Mouse (Mus musculus): ENCODE measurements around the gene Dgkb. TPM values are rescaled to one million over a fixed set of nuclear protein-coding genes. Genes with fewer than 3 reads are reported as not detected.

Dgkb gene
- polyA plus RNA-seq, 1 experiment from 2014 or later, result 1.5 TPM

DNA sequence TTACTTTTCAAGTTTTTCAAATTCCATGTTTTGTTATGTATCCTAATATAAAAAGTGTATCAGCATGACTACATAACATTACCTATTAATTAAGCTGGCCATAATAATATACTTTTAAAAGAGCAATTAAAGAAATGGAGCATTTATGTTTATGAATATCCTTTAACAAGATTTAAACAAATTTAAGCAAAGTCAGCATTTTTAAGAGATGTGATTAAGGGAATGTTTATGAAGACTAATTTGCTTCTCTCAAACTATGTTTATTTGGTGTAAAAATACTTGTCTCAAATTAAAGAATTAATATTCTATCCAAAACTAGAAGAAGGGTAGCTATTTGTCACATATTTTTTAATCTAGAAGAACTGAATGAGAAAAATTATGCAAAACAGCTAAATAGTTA, 492.4 kb downstream of the Dgkb start:
- Histone ChIP-seq H3K4me1 (no peaks in the 10 kb centered on the region), H3K27me3 (replicated peaks) (no peaks in the 10 kb centered on the region), H3K36me3 (no peaks in the 10 kb centered on the region), H3K4me3 (replicated peaks) (no peak overlapping the region), H3K9me3 (no peaks in the 10 kb centered on the region), H3K9ac (no peak overlapping the region), H3K27ac (no peak overlapping the region), H3K4me2 (no peak overlapping the region)
- no peak for ATAC-seq (ENCODE audit: insufficient read depth, low FRiP score, low read depth)

DNA sequence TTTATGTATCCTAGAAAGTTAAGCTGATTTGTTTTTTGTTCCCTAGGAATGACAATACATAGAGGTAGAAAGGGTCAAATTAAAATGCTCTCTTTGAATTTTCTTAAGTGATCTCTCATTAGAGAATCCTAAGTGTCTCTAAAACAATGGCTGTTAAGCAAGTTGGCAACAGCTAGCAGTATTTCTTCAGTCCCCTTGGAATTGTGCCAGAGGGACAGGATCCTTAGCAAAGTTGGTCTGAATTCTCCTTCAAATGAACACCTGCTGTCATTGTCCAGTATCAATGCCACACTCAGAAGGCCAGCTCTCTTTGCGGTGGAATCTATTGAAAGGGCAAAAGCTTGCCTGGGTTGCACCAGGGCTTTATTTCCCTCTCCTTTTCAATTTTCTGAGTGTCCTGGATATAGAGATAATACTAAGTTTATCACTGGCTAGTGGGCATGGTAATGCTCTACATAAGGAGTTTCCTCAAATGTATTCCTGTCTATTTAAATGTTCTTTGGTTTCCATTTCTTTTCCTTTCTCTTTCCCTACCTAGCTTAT, 510.3 kb downstream of the Dgkb start:
- no peak overlapping the region for H3K9ac ChIP-seq
- WGBS, result 82% methylated on average over 1 of the region's 1 CpGs
- no peaks in the 10 kb centered on the region for H3K9me3 ChIP-seq
- H3K4me2 ChIP-seq, result no peak overlapping the region
- H3K4me3 ChIP-seq (replicated peaks), result no peak overlapping the region
- no peaks in the 10 kb centered on the region for H3K27me3 ChIP-seq (replicated peaks)
- H3K27ac ChIP-seq, result no peak overlapping the region
- no peaks in the 10 kb centered on the region for H3K4me1 ChIP-seq
- no peaks in the 10 kb centered on the region for H3K36me3 ChIP-seq
- ATAC-seq (ENCODE audit: insufficient read depth, low FRiP score, low read depth), result no peak

DNA sequence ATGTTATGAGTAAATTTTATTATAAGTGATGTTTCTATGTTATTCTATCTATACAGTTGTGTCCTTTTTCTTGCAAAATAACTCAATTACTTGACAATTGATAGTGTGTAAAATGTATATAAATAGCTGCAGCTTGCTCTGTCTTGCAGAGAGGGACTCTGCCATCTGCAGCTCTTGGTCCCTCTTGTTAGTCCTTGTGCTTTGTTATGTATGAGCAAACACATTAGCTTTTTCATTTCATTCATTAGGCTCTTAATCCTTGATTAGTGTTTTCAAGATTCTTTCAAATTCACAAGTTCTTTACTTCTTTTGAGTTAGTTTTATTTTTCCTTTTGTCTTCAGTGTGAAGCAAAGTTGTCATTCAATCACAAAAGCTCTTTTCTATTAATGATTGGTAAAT, 511.3 kb downstream of the Dgkb start:
- no peak overlapping the region for H3K4me2 ChIP-seq
- H3K4me1 ChIP-seq, result no peaks in the 10 kb centered on the region
- H3K4me3 ChIP-seq (replicated peaks), result no peak overlapping the region
- no peaks in the 10 kb centered on the region for H3K9me3 ChIP-seq
- no peaks in the 10 kb centered on the region for H3K27me3 ChIP-seq (replicated peaks)
- H3K9ac ChIP-seq, result no peak overlapping the region
- H3K27ac ChIP-seq, result no peak overlapping the region
- no peaks in the 10 kb centered on the region for H3K36me3 ChIP-seq
- no peak for ATAC-seq (ENCODE audit: insufficient read depth, low FRiP score, low read depth)

DNA sequence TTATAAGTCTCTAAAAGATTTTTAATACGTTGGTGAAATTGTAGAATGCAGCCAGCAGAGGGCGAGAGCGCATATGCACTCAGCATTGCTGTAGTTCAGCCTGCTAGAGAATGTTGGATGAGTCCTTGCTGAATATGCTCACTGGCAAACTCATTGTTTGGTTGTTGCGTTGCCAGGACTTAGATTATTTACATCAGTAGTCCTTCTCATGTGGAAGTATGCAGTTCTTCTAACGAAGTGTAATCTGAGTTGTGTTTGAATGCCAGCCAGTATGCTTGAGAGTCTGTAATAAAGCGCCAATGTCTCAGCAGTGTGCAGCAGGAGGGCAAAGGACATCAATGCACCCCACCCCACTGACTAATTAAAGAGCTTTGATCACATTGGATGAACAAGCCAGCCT, 525.1 kb downstream of the Dgkb start:
- WGBS, result 13% methylated on average over 6 of the region's 6 CpGs
- no peak overlapping the region for H3K4me2 ChIP-seq
- H3K27me3 ChIP-seq (replicated peaks), result no peaks in the 10 kb centered on the region
- H3K36me3 ChIP-seq, result no peaks in the 10 kb centered on the region
- H3K9me3 ChIP-seq, result no peaks in the 10 kb centered on the region
- no peaks in the 10 kb centered on the region for H3K4me1 ChIP-seq
- no peak for ATAC-seq (ENCODE audit: insufficient read depth, low FRiP score, low read depth)
- H3K27ac ChIP-seq, result no peak overlapping the region
- H3K9ac ChIP-seq, result no peak overlapping the region
- no peak overlapping the region for H3K4me3 ChIP-seq (replicated peaks)

DNA sequence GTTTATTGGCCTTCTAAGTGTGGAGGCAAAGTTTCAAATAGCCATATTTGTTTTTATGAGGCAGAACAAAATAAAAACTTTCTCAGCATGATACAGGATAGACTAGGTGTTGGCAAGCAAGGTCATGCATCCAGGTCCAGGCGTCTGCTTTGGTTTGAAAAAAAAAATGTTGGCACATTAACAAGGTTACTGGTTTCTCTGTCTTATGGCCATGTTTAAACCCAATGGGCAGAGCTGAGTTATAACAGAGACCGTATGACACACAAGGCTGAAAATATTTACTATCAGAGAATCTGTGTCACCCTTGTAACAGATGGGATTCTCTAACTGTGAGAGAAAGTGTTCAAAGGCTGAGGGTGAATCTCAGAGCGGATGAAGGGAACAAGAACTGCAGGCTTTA, 535.0 kb downstream of the Dgkb start:
- Histone ChIP-seq H3K4me3 (replicated peaks) (no peak overlapping the region), H3K27me3 (replicated peaks) (no peaks in the 10 kb centered on the region), H3K27ac (no peak overlapping the region), H3K9me3 (no peaks in the 10 kb centered on the region), H3K4me1 (no peaks in the 10 kb centered on the region), H3K9ac (no peak overlapping the region), H3K4me2 (no peak overlapping the region), H3K36me3 (no peaks in the 10 kb centered on the region)
- no peak for ATAC-seq (ENCODE audit: insufficient read depth, low FRiP score, low read depth)
- WGBS, result 80% methylated on average over 3 of the region's 3 CpGs

DNA sequence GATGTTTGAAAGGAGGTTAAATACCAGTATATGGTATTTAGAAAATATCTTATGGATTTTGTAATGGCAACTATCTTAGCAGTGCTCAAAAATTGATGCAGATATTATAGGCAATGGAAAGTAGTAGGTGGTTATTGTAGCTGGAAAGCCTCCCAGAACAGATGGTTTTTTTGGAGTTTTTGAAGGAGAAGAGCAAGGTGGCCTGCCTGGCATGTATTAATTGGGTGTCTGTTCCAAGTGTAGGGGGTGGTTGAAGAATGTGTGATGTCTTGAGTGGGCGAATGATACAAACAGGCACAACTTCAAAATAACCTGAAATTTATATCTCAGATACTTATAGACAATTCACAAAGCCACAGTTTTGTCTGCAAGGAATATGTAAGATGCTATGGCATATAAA, 538.9 kb downstream of the Dgkb start:
- Histone ChIP-seq H3K4me3 (replicated peaks) (no peak overlapping the region), H3K27me3 (replicated peaks) (no peaks in the 10 kb centered on the region), H3K4me2 (no peak overlapping the region), H3K9me3 (no peaks in the 10 kb centered on the region), H3K27ac (no peak overlapping the region), H3K4me1 (no peaks in the 10 kb centered on the region), H3K9ac (no peak overlapping the region), H3K36me3 (no peaks in the 10 kb centered on the region)
- 89% methylated on average over 1 of the region's 1 CpGs for WGBS
- ATAC-seq (ENCODE audit: insufficient read depth, low FRiP score, low read depth), result no peak

DNA sequence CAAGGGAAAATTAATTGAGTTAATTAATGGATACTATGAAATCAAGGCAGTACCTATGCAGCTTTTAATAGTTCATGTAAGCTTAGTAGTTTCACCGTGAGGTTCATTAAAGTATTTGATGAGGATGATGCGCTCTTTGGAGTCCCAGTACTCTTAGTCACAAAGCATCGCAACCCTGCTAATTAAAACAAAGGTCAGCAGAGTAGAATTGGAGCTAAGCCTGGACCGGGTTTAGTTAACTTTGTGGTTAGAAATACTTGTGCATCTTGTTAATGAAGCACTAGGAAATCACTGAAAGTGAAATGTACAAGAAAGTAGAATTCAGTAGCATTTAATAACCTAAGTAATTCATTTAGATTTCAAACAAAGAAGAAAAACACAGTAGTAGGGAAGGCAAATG, 544.0 kb downstream of the Dgkb start:
- Histone ChIP-seq H3K9me3 (no peaks in the 10 kb centered on the region), H3K27me3 (replicated peaks) (no peaks in the 10 kb centered on the region), H3K9ac (no peak overlapping the region), H3K4me3 (replicated peaks) (no peak overlapping the region), H3K36me3 (no peaks in the 10 kb centered on the region), H3K27ac (no peak overlapping the region), H3K4me2 (no peak overlapping the region), H3K4me1 (no peaks in the 10 kb centered on the region)
- no peak for ATAC-seq (ENCODE audit: insufficient read depth, low FRiP score, low read depth)
- 91% methylated on average over 4 of the region's 4 CpGs for WGBS

DNA sequence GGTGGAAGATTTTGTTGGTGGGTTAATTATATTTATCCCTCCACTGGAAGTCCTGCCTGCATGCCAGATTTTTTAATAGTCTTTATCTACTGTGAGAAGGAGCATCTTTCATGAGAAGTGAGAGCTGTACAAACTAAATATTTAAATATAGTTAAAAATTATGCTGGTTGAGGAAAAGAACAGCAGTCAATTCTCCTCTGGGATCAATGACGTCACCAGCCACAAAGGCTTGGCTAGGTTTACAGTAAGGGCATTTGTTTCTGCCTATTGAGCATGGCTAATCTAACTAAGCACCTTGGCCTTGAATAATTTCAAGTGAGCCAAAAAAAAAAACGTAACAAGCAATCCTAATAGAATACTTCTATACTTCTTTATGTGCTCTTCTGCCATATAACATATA, 554.1 kb downstream of the Dgkb start:
- Histone ChIP-seq H3K9me3 (no peaks in the 10 kb centered on the region), H3K4me2 (no peak overlapping the region), H3K36me3 (no peaks in the 10 kb centered on the region), H3K27ac (no peak overlapping the region), H3K9ac (no peak overlapping the region), H3K4me1 (no peaks in the 10 kb centered on the region), H3K4me3 (replicated peaks) (no peak overlapping the region), H3K27me3 (replicated peaks) (no peaks in the 10 kb centered on the region)
- ATAC-seq (ENCODE audit: insufficient read depth, low FRiP score, low read depth), result no peak
- 74% methylated on average over 2 of the region's 2 CpGs for WGBS

DNA sequence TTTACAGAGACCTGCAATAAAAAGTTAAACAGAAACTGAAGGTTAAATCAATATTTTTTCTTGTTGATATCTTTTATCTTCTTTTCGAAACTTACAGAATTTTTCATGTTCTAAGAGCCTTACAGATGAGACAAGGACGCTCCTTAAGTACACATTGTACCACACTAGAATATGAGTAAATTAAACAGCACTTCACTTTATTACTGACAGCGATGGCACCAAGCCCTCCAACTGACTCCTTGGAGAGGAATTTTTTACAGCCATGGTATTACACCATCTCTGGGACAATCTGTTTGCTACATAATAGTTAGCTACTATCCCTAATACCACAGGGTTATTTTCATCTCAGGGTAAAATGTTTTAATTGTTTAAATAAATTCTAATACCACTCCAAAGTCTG, 556.6 kb downstream of the Dgkb start:
- Histone ChIP-seq H3K27me3 (replicated peaks) (no peaks in the 10 kb centered on the region), H3K36me3 (no peaks in the 10 kb centered on the region), H3K27ac (no peak overlapping the region), H3K4me3 (replicated peaks) (no peak overlapping the region), H3K9ac (no peak overlapping the region), H3K9me3 (no peaks in the 10 kb centered on the region), H3K4me2 (no peak overlapping the region), H3K4me1 (no peaks in the 10 kb centered on the region)
- no peak for ATAC-seq (ENCODE audit: insufficient read depth, low FRiP score, low read depth)
- WGBS, result 48% methylated on average over 3 of the region's 3 CpGs

DNA sequence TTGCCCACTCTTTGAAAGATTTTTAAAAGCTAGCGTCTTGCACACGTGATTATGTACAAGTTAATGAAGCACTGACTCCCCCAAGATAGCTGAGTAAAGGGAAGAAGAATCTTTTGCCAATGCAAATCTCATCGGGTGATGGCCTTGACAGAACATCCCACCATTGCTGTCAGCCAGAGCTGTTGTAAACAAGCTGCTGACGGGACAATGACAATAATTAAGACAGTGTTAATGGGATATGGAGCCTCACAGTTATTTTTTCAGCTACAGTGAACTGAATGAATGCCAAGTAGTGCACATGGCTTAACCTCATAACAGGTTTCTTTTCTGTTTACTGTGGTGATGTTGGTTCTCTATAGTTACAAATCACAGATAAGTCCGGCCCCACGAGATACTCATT, 568.4 kb downstream of the Dgkb start:
- Histone ChIP-seq H3K9me3 (no peaks in the 10 kb centered on the region), H3K4me3 (replicated peaks) (no peak overlapping the region), H3K4me2 (no peak overlapping the region), H3K4me1 (no peaks in the 10 kb centered on the region), H3K27ac (no peak overlapping the region), H3K27me3 (replicated peaks) (no peaks in the 10 kb centered on the region), H3K9ac (no peak overlapping the region), H3K36me3 (no peaks in the 10 kb centered on the region)
- WGBS, result 80% methylated on average over 6 of the region's 6 CpGs
- ATAC-seq (ENCODE audit: insufficient read depth, low FRiP score, low read depth), result no peak

DNA sequence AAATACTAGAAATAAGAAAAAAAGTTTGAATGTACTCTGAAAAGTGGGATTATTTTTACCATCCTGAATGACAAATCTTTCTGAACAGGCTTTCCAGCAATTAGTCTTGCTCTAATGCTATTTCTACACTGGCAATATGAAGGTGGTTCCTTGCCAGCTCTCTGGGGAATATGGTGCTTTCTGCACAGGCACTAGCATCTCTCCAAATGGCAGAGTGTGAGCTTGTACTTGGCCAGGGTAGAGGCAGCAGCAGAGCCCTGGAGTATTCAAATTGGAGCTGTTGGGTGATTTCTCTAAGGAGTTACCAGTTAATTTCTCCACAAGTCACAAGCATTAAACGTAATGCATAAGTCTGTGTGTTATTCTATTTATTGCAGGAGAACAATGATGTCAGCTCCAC, 569.5 kb downstream of the Dgkb start:
- no peak overlapping the region for H3K4me2 ChIP-seq
- H3K27me3 ChIP-seq (replicated peaks), result no peaks in the 10 kb centered on the region
- ATAC-seq (ENCODE audit: insufficient read depth, low FRiP score, low read depth), result no peak
- H3K4me3 ChIP-seq (replicated peaks), result no peak overlapping the region
- 71% methylated on average over 1 of the region's 1 CpGs for WGBS
- no peaks in the 10 kb centered on the region for H3K4me1 ChIP-seq
- H3K27ac ChIP-seq, result no peak overlapping the region
- no peak overlapping the region for H3K9ac ChIP-seq
- H3K9me3 ChIP-seq, result no peaks in the 10 kb centered on the region
- no peaks in the 10 kb centered on the region for H3K36me3 ChIP-seq

DNA sequence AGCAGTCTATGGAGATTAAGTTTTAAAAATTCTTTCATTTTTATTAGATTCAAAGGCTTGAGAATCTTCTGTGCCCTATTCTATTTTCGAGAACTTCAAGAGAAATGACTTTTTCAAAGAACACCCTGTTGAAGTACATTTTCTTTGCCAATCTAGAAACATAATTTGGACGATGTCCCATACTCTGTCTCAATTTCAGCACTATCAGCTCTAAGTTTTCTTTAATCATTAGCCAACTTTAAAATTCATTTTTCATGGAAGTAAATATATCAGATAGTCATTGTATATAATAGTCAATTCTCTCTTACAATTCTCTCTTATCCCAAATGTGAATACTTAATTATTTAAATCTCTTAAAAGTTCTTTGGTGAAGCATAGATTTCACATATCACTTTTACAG, 570.1 kb downstream of the Dgkb start:
- Histone ChIP-seq H3K27ac (no peak overlapping the region), H3K4me1 (no peaks in the 10 kb centered on the region), H3K27me3 (replicated peaks) (no peaks in the 10 kb centered on the region), H3K4me2 (no peak overlapping the region), H3K9ac (no peak overlapping the region), H3K9me3 (no peaks in the 10 kb centered on the region), H3K4me3 (replicated peaks) (no peak overlapping the region), H3K36me3 (no peaks in the 10 kb centered on the region)
- WGBS, result 60% methylated on average over 2 of the region's 2 CpGs
- no peak for ATAC-seq (ENCODE audit: insufficient read depth, low FRiP score, low read depth)

DNA sequence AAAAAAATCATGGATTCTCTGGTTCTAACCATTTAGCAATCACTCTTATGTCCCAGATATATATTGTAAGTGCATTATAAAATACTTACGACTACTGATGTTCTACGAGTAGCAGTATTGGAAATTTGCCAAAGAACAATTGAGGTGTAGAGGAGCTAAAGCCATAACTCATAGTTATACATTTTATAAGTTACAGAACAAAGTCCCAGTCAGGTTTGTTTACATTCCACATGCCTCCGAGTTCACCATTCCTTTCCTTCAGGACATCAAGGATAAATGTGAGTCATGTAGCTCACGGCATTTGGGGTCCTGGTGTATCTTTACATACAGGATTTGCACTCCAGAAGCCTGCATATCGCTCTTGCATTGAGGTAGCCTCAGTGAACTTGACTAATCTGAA, 570.7 kb downstream of the Dgkb start:
- no peak overlapping the region for H3K9ac ChIP-seq
- ATAC-seq (ENCODE audit: insufficient read depth, low FRiP score, low read depth), result no peak
- 25% methylated on average over 5 of the region's 5 CpGs for WGBS
- no peaks in the 10 kb centered on the region for H3K27me3 ChIP-seq (replicated peaks)
- no peaks in the 10 kb centered on the region for H3K4me1 ChIP-seq
- H3K4me2 ChIP-seq, result no peak overlapping the region
- H3K9me3 ChIP-seq, result no peaks in the 10 kb centered on the region
- H3K36me3 ChIP-seq, result no peaks in the 10 kb centered on the region
- no peak overlapping the region for H3K27ac ChIP-seq
- no peak overlapping the region for H3K4me3 ChIP-seq (replicated peaks)

Data from stomach, embryonic 15.5 days (tissue).